Mouse (Mus musculus): ENCODE measurements at regions not wholly inside any gene's neighbourhood (a gene's known extent, or its start where the extent isn't known, plus 50 kb on each side); places are given as distances from the start of the nearest gene placed in this dataset.

GRCm38 (mm10) chr6:147954967-147955830, 91.9 kb upstream of the Far2 start:
- in situ Hi-C loops (cut with MboI, MseI), result no loop called here

DNA sequence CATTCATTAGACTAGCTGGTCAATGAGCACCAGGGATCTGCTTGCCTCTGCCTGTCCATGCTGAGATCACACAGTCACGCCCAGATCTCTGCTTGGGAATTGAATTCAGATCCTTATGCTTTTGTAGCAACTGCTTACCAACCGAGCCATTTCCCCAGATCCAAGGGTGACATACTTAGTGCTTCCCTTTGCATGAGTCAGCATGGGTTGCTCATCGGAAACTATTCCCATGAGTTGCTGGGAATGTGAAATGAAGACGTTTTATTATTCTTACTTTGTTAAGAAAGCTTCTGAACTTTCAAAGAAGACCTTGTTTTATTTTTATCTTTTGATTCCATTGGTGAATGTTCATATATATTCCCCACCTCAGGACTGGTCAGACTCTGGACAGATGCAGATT, 82.3 kb upstream of the Far2 start:
- in situ Hi-C loops (cut with MboI, MseI), result no loop called here

DNA sequence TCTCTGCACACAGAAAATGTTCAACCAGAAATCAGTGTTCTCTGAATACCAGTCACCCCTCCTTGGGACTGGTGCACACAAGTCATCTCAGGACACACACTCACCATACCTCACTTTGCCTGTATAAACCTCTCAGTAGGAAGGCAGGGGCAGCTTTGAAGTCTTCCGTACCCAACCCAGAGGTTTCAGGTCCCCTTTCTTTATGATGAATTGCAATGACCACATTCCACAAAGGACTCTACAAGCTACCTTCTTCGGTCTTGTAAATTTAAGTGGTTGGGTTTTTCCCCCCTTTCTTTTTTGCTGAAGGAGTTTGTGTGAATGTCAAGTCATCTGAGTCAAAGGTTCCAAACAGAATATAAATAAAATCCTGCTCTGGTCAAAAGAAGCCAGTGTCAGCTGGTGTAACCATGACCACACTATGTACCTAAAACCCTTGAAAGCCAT, 76.9 kb upstream of the Far2 start:
- in situ Hi-C loops (cut with MboI, MseI), result no loop called here

DNA sequence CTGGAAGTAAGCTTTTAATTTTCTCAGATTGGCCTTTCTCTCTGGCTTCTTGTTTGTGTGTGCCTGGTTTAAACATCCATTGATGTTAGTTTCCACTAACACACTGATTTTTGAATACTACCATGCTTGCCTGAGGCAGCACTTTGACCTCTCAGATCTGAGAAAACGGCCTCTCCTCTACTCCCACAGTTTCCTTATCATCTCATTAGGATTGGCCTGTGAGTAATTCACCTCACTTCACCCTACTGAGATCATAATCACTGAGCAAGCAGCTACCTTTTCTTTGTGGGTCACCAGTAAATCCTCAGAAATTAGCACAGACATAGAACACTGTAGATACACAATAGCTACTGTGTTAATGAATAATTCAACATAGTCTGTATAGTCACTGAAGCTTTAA, 74.5 kb upstream of the Far2 start:
- in situ Hi-C loops (cut with MboI, MseI), result no loop called here

DNA sequence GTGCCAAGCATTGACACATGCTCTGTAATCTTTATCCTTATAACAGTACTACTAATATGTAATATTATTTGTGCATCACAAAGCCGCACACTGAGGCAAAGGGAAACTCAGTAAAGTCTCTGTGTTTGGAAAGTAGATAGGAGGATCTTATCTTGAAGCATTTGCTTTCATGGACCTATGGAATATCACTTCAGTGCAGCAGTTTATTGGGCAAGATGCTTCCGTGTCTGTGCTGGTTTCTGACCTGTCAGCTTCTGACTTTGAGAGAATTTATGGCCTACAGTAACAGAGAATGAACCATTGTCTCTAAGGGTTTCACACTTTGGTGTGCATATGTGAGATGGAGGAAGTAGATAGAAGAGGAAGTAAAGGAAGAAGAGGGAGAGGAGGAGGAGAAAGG, 74.0 kb upstream of the Far2 start:
- in situ Hi-C loops (cut with MboI, MseI), result no loop called here

GRCm38 (mm10) chr6:147975917-147976316, 71.1 kb upstream of the Far2 start:
- in situ Hi-C loops (cut with MboI, MseI), result no loop called here

- in situ Hi-C loops (cut with MboI, MseI), result no loop called here
These were observed 57.7 kb upstream of the Far2 start for GRCm38 (mm10) chr6:147989381-147989780.
